Comparison of ENCODE assay signal across 9 mouse cellular contexts in the genomic region with DNA sequence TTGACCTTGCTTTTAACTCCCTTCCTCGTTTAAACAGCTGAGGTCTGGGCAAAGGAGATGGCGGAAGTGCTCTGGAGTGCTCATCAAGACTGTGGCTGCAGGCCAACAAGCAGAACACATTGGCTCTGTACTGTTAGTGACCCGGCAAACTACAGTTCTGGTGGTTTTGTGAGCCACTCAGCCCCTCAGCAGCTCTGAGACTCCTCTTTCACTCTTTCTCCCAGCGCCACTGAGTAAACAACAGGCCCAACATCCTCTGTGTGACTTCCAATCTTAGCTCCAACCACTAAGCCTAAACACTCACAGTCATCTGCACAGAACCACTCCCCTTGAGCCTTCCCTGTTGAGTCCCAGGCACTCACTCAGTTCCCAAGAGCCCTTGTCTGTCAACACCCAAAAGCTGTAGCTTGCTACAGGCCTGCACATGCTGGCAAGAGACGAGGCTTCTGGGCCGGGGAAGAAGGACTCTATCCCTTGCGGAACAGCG. TPM values are rescaled to one million over a fixed set of nuclear protein-coding genes. Genes with fewer than 3 reads are reported as not detected.
DNase-seq lines count a peak whose midpoint lies in the region; ATAC-seq and TF ChIP-seq lines count a peak whose summit lies in the region.
"Had no signal": no experiment of that assay in that cellular context is flagged by ENCODE, and none has a peak within 500 bp of the region (broad histone marks: within the 10 kb centered on the region; RNA-seq: fewer than 3 reads in every experiment).

No protein-coding gene starts in this region.

- intact Hi-C loops in left cerebral cortex, postnatal 25 days (cut with DNase I) = no loop called here

- H3K36me3 ChIP-seq in heart, embryonic 15.5 days = no peaks in the 10 kb centered on the region
- no peaks in the 10 kb centered on the region for H3K36me3 ChIP-seq in kidney, embryonic 16.5 days (ENCODE audit: insufficient read depth, low read length)
- no peaks in the 10 kb centered on the region for H3K36me3 ChIP-seq in midbrain, postnatal 0 days (ENCODE audit: insufficient read depth, low read length)

- peak; percentile 29 to 37 for DNase-seq in layer of hippocampus, postnatal 10 days (ENCODE audit: low spot score in 2 of 2)
- DNase-seq in layer of hippocampus, postnatal 25 days (ENCODE audit: extremely low spot score in 1 of 2, low spot score in 1 of 2) = no peak
- DNase-seq in midbrain, postnatal 0 days (ENCODE audit: low spot score) = peak; percentile 64
- DNase-seq in left cerebral cortex, postnatal 25 days (ENCODE audit: low spot score in 2 of 2) = no peak

- peak; percentile 65 for ATAC-seq in common myeloid progenitor, adult 5-6 weeks (replicated peaks; ENCODE audit: low read depth, poor library complexity, severe bottlenecking)
- peak; percentile 90 for ATAC-seq in heart, embryonic 15.5 days (replicated peaks; ENCODE audit: insufficient number of reproducible peaks, insufficient read depth, low FRiP score, low read depth)
- peak; percentile 70; the same call in 1 of the 2 replicates for ATAC-seq in kidney, embryonic 16.5 days (ENCODE audit: low FRiP score, low TSS enrichment)
- no peak for ATAC-seq in midbrain, postnatal 0 days (ENCODE audit: low FRiP score)
- ATAC-seq in monocyte, adult 5-6 weeks (replicated peaks; ENCODE audit: insufficient number of reproducible peaks, low FRiP score, low TSS enrichment, poor library complexity, severe bottlenecking) = no peak

- WGBS in heart, embryonic 15.5 days = 17% methylated on average over 8 of the region's 8 CpGs
- 44% methylated on average over 8 of the region's 8 CpGs for WGBS in kidney, embryonic 16.5 days
- WGBS in midbrain, postnatal 0 days = 66% methylated on average over 8 of the region's 8 CpGs

- H3K9ac ChIP-seq in heart, embryonic 15.5 days = no peak overlapping the region
- no peak overlapping the region for H3K9ac ChIP-seq in kidney, embryonic 16.5 days (replicated peaks; ENCODE audit: low read length)
- H3K9ac ChIP-seq in midbrain, postnatal 0 days (replicated peaks; ENCODE audit: low read length, poor library complexity, severe bottlenecking) = no peak overlapping the region

- peak overlapping the region; percentile 80 for H3K27ac ChIP-seq in heart, embryonic 15.5 days
- H3K27ac ChIP-seq in kidney, embryonic 16.5 days (ENCODE audit: low read length) = peak overlapping the region; percentile 50
- H3K27ac ChIP-seq in midbrain, postnatal 0 days (ENCODE audit: low read depth, low read length) = no peak overlapping the region

- no peak overlapping the region for H3K4me2 ChIP-seq in heart, embryonic 15.5 days
- H3K4me2 ChIP-seq in kidney, embryonic 16.5 days (replicated peaks; ENCODE audit: low read depth, low read length) = no peak overlapping the region
- H3K4me2 ChIP-seq in midbrain, postnatal 0 days (ENCODE audit: low read depth, low read length, poor library complexity, severe bottlenecking) = no peak overlapping the region

- no peak for TF ChIP-seq CTCF in midbrain, postnatal 0 days (IDR thresholded peaks at IDR 0.05)

- H3K9me3 ChIP-seq in heart, embryonic 15.5 days (replicated peaks) = no peaks in the 10 kb centered on the region
- no peaks in the 10 kb centered on the region for H3K9me3 ChIP-seq in kidney, embryonic 16.5 days (ENCODE audit: low read length)
- H3K9me3 ChIP-seq in midbrain, postnatal 0 days (ENCODE audit: low read length) = no peaks in the 10 kb centered on the region

- H3K4me1 ChIP-seq in heart, embryonic 15.5 days (replicated peaks) = peaks cover 14% of the 10 kb centered on the region
- H3K4me1 ChIP-seq in kidney, embryonic 16.5 days (ENCODE audit: insufficient read depth, low read length) = peaks cover 16% of the 10 kb centered on the region
- H3K4me1 ChIP-seq in midbrain, postnatal 0 days (ENCODE audit: insufficient read depth, low read length) = no peaks in the 10 kb centered on the region

- no peak overlapping the region for H3K4me3 ChIP-seq in heart, embryonic 15.5 days
- no peak overlapping the region for H3K4me3 ChIP-seq in kidney, embryonic 16.5 days (ENCODE audit: low read length)
- H3K4me3 ChIP-seq in midbrain, postnatal 0 days (ENCODE audit: low read depth, low read length) = no peak overlapping the region
- H3K4me3 ChIP-seq: myocyte had no signal

- no peaks in the 10 kb centered on the region for H3K27me3 ChIP-seq in heart, embryonic 15.5 days
- H3K27me3 ChIP-seq in kidney, embryonic 16.5 days (ENCODE audit: insufficient read depth, low read length) = no peaks in the 10 kb centered on the region
- no peaks in the 10 kb centered on the region for H3K27me3 ChIP-seq in midbrain, postnatal 0 days (ENCODE audit: insufficient read depth, low read length)

RNA-seq across cellular contexts. Expression of a gene that starts 37.4 kb away (rescaled TPM):
- 10 to 100 TPM in 1 of 2 experiments, 1 to 10 TPM in 1; 9.5 to 11.2 TPM for total RNA-seq in layer of hippocampus, postnatal 10 days (2021)
- 10 to 100 TPM in 1 of 2 experiments, 1 to 10 TPM in 1; 8.3 to 10.8 TPM for total RNA-seq in layer of hippocampus, postnatal 25 days (2021)
- 1.4 and 2.4 TPM in 2 replicates for total RNA-seq in common myeloid progenitor, adult 5-6 weeks (2017)
- 5.9 and 8.8 TPM in 2 replicates for polyA plus RNA-seq in heart, embryonic 15.5 days (2015; fragmentation: Nextera tagmentation; extraction: Ambion mirVana)
- polyA plus RNA-seq in kidney, embryonic 16.5 days (2015; fragmentation: Nextera tagmentation; extraction: Ambion mirVana) = 31.1 and 32.8 TPM in 2 replicates
- 14.1 and 18.0 TPM in 2 replicates for total RNA-seq in midbrain, postnatal 0 days (2014; rRNA removed)
- polyA plus RNA-seq in midbrain, postnatal 0 days (2015; fragmentation: Nextera tagmentation; extraction: Ambion mirVana) = 1.9 and 2.6 TPM in 2 replicates
- total RNA-seq in left cerebral cortex, postnatal 25 days (2021) = 10 to 100 TPM in 1 of 2 experiments, 1 to 10 TPM in 1; 9.3 to 10.5 TPM
- 0.48 to 1.1 TPM (median 0.97 TPM) in 3 replicates for total RNA-seq in monocyte, adult 5-6 weeks (2017)

Comparison
In these comparisons a context has a peak if more than half of its experiments do, and no peak if none do; other contexts are left out.
1. DNase-seq: peak in layer of hippocampus, postnatal 10 days (2 of 2) and midbrain, postnatal 0 days (single experiment); none in layer of hippocampus, postnatal 25 days (0 of 2) and left cerebral cortex, postnatal 25 days (0 of 2).
2. ATAC-seq: peak in common myeloid progenitor, adult 5-6 weeks (single experiment), heart, embryonic 15.5 days (single experiment) and kidney, embryonic 16.5 days (single experiment); none in midbrain, postnatal 0 days (single experiment) and monocyte, adult 5-6 weeks (single experiment).